Mouse (Mus musculus): ENCODE results near the gene Gdnf. TPM values are rescaled to one million over a fixed set of nuclear protein-coding genes. Genes with fewer than 3 reads are reported as not detected.

Gdnf gene
- polyA plus RNA-seq, 1 experiment from 2014 or later = 0.26 TPM

- no peaks in the 10 kb centered on the region for H3K27me3 ChIP-seq (ENCODE audit: control insufficient read depth, insufficient read depth, low read length)
- no peaks in the 10 kb centered on the region for H3K4me1 ChIP-seq (replicated peaks; ENCODE audit: control insufficient read depth, insufficient read depth, low read length)
- H3K36me3 ChIP-seq (ENCODE audit: control insufficient read depth, insufficient read depth, low read length) = no peaks in the 10 kb centered on the region
- no peak overlapping the region for H3K4me3 ChIP-seq (ENCODE audit: low read depth, low read length)
- H3K4me2 ChIP-seq (replicated peaks; ENCODE audit: low read depth, low read length) = no peak overlapping the region
- 76% methylated on average over 6 of the region's 6 CpGs for WGBS
- no peak for ATAC-seq (ENCODE audit: low FRiP score)
- H3K27ac ChIP-seq (ENCODE audit: low read depth, low read length) = no peak overlapping the region
- DNase-seq (ENCODE audit: low spot score) = no peak
- H3K9me3 ChIP-seq (ENCODE audit: control insufficient read depth, low read length) = no peaks in the 10 kb centered on the region
- H3K9ac ChIP-seq (ENCODE audit: low read depth, low read length) = no peak overlapping the region
Observed at GRCm38 (mm10) chr15:7875879-7876278, 65.2 kb downstream of the Gdnf start.

DNA sequence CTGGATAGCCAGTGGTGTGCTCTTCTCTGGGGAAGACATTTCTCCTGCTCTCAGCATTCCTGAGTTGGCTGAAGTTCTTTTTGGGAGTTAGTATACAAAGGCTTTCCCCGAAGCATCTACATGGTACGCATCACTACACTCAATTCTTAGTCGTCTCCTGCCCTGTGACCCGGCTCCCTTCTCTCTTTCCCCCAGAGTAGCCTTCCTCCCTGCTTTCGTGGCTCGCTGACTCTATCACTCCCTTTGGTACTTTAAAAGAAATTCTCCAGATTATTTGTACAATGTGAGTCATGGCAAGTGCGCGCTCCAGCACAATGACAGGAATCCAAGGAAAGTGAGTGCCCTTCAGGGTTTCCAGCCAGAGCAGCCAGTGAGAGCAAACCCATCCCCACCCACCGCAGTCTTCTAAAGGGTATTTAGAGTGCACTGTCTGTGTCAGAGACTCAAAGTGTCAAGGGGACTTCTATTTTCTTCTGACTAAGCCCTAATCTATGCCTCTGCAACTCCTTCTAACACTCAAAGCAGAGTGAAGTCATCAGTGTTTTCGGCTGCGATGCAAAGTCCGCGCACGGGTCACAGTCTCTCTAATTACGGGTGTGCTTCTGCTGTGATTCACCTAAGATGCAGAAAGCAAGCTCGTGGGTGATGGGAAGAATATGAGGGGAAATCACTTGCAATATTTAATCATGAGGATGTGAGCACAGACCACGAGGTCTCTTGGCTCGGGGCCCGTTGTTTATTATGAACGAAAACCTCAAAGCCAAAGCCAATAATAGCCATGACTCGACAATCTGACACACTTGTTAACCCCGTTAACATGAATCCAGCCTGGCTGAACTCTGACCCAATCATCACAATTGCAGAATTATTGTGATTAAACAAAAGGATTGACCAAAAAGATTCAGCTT, 67.2 kb downstream of the Gdnf start:
- Histone ChIP-seq H3K4me2 (replicated peaks; ENCODE audit: low read depth, low read length) (no peak overlapping the region), H3K27me3 (ENCODE audit: control insufficient read depth, insufficient read depth, low read length) (no peaks in the 10 kb centered on the region), H3K9ac (ENCODE audit: low read depth, low read length) (no peak overlapping the region), H3K4me1 (replicated peaks; ENCODE audit: control insufficient read depth, insufficient read depth, low read length) (no peaks in the 10 kb centered on the region), H3K9me3 (ENCODE audit: control insufficient read depth, low read length) (no peaks in the 10 kb centered on the region), H3K36me3 (ENCODE audit: control insufficient read depth, insufficient read depth, low read length) (no peaks in the 10 kb centered on the region), H3K27ac (ENCODE audit: low read depth, low read length) (no peak overlapping the region), H3K4me3 (ENCODE audit: low read depth, low read length) (no peak overlapping the region)
- WGBS = 42% methylated on average over 22 of the region's 22 CpGs
- peak; percentile 63 for ATAC-seq (ENCODE audit: low FRiP score)
- DNase-seq (ENCODE audit: low spot score) = peak; percentile 34

DNA sequence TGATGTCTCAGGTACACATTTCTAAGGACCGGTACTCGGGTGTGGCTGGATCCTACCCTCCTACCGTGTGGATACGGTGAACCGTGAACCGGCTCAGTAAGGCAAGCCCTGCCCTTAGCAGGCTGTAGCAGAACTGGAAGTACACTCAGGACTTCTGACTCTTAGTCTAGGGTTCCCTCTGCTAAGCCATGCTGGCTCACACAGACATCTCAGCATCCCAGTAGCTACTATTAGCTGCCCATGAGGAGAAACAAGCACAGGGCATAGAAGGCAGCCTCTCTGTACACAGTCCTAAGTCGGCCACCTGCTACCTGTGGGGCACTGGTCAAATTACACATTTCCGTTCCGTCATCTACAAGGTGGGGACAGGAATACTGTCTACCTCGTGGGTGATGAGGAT, 68.2 kb downstream of the Gdnf start:
- Histone ChIP-seq H3K36me3 (ENCODE audit: control insufficient read depth, insufficient read depth, low read length) (no peaks in the 10 kb centered on the region), H3K9me3 (ENCODE audit: control insufficient read depth, low read length) (no peaks in the 10 kb centered on the region), H3K4me3 (ENCODE audit: low read depth, low read length) (no peak overlapping the region), H3K27ac (ENCODE audit: low read depth, low read length) (no peak overlapping the region), H3K9ac (ENCODE audit: low read depth, low read length) (no peak overlapping the region), H3K4me2 (replicated peaks; ENCODE audit: low read depth, low read length) (no peak overlapping the region), H3K4me1 (replicated peaks; ENCODE audit: control insufficient read depth, insufficient read depth, low read length) (no peaks in the 10 kb centered on the region), H3K27me3 (ENCODE audit: control insufficient read depth, insufficient read depth, low read length) (no peaks in the 10 kb centered on the region)
- 0 out of 2 replicates have a peak, but pooled peaks have one; percentile 28 for ATAC-seq (ENCODE audit: low FRiP score)
- no peak for DNase-seq (ENCODE audit: low spot score)
- 83% methylated on average over 10 of the region's 10 CpGs for WGBS

- Histone ChIP-seq H3K9ac (ENCODE audit: low read depth, low read length) (no peak overlapping the region), H3K36me3 (ENCODE audit: control insufficient read depth, insufficient read depth, low read length) (no peaks in the 10 kb centered on the region), H3K4me3 (ENCODE audit: low read depth, low read length) (no peak overlapping the region), H3K4me2 (replicated peaks; ENCODE audit: low read depth, low read length) (no peak overlapping the region), H3K27me3 (ENCODE audit: control insufficient read depth, insufficient read depth, low read length) (no peaks in the 10 kb centered on the region), H3K9me3 (ENCODE audit: control insufficient read depth, low read length) (no peaks in the 10 kb centered on the region), H3K27ac (ENCODE audit: low read depth, low read length) (no peak overlapping the region), H3K4me1 (replicated peaks; ENCODE audit: control insufficient read depth, insufficient read depth, low read length) (no peaks in the 10 kb centered on the region)
- DNase-seq (ENCODE audit: low spot score) = no peak
- ATAC-seq (ENCODE audit: low FRiP score) = peak; percentile 21; the same call in 1 of the 2 replicates
- 51% methylated on average over 7 of the region's 7 CpGs for WGBS
Observed at GRCm38 (mm10) chr15:7879956-7880355, 69.3 kb downstream of the Gdnf start.

- DNase-seq (ENCODE audit: low spot score) = no peak
Observed at GRCm38 (mm10) chr15:7884181-7884580, 73.5 kb downstream of the Gdnf start.

GRCm38 (mm10) chr15:7885106-7885505, 74.5 kb downstream of the Gdnf start:
- H3K4me3 ChIP-seq (ENCODE audit: low read depth, low read length) = no peak overlapping the region
- H3K4me1 ChIP-seq (replicated peaks; ENCODE audit: control insufficient read depth, insufficient read depth, low read length) = no peaks in the 10 kb centered on the region
- H3K9ac ChIP-seq (ENCODE audit: low read depth, low read length) = no peak overlapping the region
- H3K27ac ChIP-seq (ENCODE audit: low read depth, low read length) = no peak overlapping the region
- no peak overlapping the region for H3K4me2 ChIP-seq (replicated peaks; ENCODE audit: low read depth, low read length)
- H3K36me3 ChIP-seq (ENCODE audit: control insufficient read depth, insufficient read depth, low read length) = no peaks in the 10 kb centered on the region
- DNase-seq (ENCODE audit: low spot score) = no peak
- ATAC-seq (ENCODE audit: low FRiP score) = no peak
- no peaks in the 10 kb centered on the region for H3K9me3 ChIP-seq (ENCODE audit: control insufficient read depth, low read length)
- WGBS = 58% methylated on average over 10 of the region's 10 CpGs
- H3K27me3 ChIP-seq (ENCODE audit: control insufficient read depth, insufficient read depth, low read length) = no peaks in the 10 kb centered on the region

More at GRCm38 (mm10) chr15:7884181-7884580, 73.5 kb downstream of the Gdnf start:
- Histone ChIP-seq H3K9ac (ENCODE audit: low read depth, low read length) (no peak overlapping the region), H3K27me3 (ENCODE audit: control insufficient read depth, insufficient read depth, low read length) (no peaks in the 10 kb centered on the region), H3K4me2 (replicated peaks; ENCODE audit: low read depth, low read length) (no peak overlapping the region), H3K4me1 (replicated peaks; ENCODE audit: control insufficient read depth, insufficient read depth, low read length) (no peaks in the 10 kb centered on the region), H3K9me3 (ENCODE audit: control insufficient read depth, low read length) (no peaks in the 10 kb centered on the region), H3K4me3 (ENCODE audit: low read depth, low read length) (no peak overlapping the region), H3K27ac (ENCODE audit: low read depth, low read length) (no peak overlapping the region), H3K36me3 (ENCODE audit: control insufficient read depth, insufficient read depth, low read length) (no peaks in the 10 kb centered on the region)
- 93% methylated on average over 11 of the region's 11 CpGs for WGBS
- no peak for ATAC-seq (ENCODE audit: low FRiP score)

DNA sequence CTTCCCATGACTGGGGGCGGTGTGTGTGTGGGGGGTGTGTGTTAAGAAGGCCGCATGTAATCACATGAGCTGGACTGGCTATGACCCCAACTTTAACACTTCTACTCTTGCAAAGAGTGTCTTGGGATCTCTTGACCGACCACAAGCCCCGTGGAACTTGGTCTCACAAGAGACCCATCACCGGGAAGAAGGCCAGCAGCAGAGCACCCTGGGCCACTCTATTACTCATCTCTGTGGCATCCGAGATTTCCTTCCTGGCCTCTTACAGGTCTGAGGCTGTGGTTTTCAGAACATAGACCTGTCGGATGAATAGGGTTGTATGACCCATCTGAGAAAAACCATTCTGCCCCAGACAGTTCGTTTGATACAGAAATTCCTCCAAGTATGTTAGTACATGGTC, 75.9 kb downstream of the Gdnf start:
- H3K4me2 ChIP-seq (replicated peaks; ENCODE audit: low read depth, low read length) = no peak overlapping the region
- H3K27ac ChIP-seq (ENCODE audit: low read depth, low read length) = no peak overlapping the region
- no peaks in the 10 kb centered on the region for H3K36me3 ChIP-seq (ENCODE audit: control insufficient read depth, insufficient read depth, low read length)
- no peaks in the 10 kb centered on the region for H3K27me3 ChIP-seq (ENCODE audit: control insufficient read depth, insufficient read depth, low read length)
- no peak overlapping the region for H3K4me3 ChIP-seq (ENCODE audit: low read depth, low read length)
- H3K4me1 ChIP-seq (replicated peaks; ENCODE audit: control insufficient read depth, insufficient read depth, low read length) = no peaks in the 10 kb centered on the region
- no peak for DNase-seq (ENCODE audit: low spot score)
- H3K9ac ChIP-seq (ENCODE audit: low read depth, low read length) = no peak overlapping the region
- no peak for ATAC-seq (ENCODE audit: low FRiP score)
- WGBS = 96% methylated on average over 8 of the region's 8 CpGs
- no peaks in the 10 kb centered on the region for H3K9me3 ChIP-seq (ENCODE audit: control insufficient read depth, low read length)

Data from hindbrain, embryonic 11.5 days (tissue).